Mouse (Mus musculus) stomach, postnatal 0 days (tissue): ENCODE data around the gene Noct. TPM values are rescaled to one million over a fixed set of nuclear protein-coding genes. Genes with fewer than 3 reads are reported as not detected.
A peak's percentile ranks its signal among the peaks of the same experiment; 100 is the strongest.

Experiments used
- ATAC-seq: fragments of 200-750 bp; cut with Nextera tagmentation; 2 replicates; pipeline ENCODE4 v1.8.0; 2017; ENCODE audit not compliant: low FRiP score, low TSS enrichment
- DNase-seq: peaks from one replicate; pipeline ENCODE4 v3.0.0-alpha.2; 2016; ENCODE audit warnings: low spot score
- H3K27ac ChIP-seq: fragments of 300-500 bp; sonication (generic); replicated peaks from 2 replicates; pipeline ENCODE4 v1.5.1; 2014; ENCODE audit warnings: mild to moderate bottlenecking, control low read depth
- H3K27me3 ChIP-seq: fragments of 300-500 bp; sonication (generic); 2 replicates; pipeline ENCODE4 v1.6.1; 2014; ENCODE audit warnings: low read length; ENCODE audit not compliant: control insufficient read depth, insufficient read depth
- H3K36me3 ChIP-seq: fragments of 300-500 bp; sonication (generic); 2 replicates; pipeline ENCODE4 v1.6.1; 2014; ENCODE audit warnings: low read length, mixed read lengths; ENCODE audit not compliant: control insufficient read depth, insufficient read depth
- H3K4me1 ChIP-seq: fragments of 300-500 bp; sonication (generic); replicated peaks from 2 replicates; pipeline ENCODE4 v1.6.1; 2014; ENCODE audit warnings: antibody characterized with exemption; ENCODE audit not compliant: control insufficient read depth, insufficient read depth
- H3K4me2 ChIP-seq: fragments of 300-500 bp; sonication (generic); replicated peaks from 2 replicates; pipeline ENCODE4 v1.6.1; 2014; ENCODE audit warnings: low read depth, mild to moderate bottlenecking, control low read depth, moderate library complexity
- H3K4me3 ChIP-seq: fragments of 300-500 bp; sonication (generic); 2 replicates; pipeline ENCODE4 v1.5.1; 2014; ENCODE audit warnings: low read depth, low read length, control low read depth
- H3K9ac ChIP-seq: fragments of 300-500 bp; sonication (generic); 2 replicates; pipeline ENCODE4 v1.6.1; 2014; ENCODE audit warnings: mild to moderate bottlenecking, low read length, control low read depth, mixed read lengths
- H3K9me3 ChIP-seq: fragments of 300-500 bp; sonication (generic); 2 replicates; pipeline ENCODE4 v1.6.1; 2016; ENCODE audit warnings: low read length; ENCODE audit not compliant: control insufficient read depth
- CTCF ChIP-seq: IDR thresholded peaks from 2 replicates; pipeline ENCODE4 v1.5.1; 2016; ENCODE audit warnings: antibody characterized with exemption, low read depth, mild to moderate bottlenecking, moderate library complexity
- EP300 ChIP-seq: optimal IDR thresholded peaks from 2 replicates; pipeline ENCODE3; 2016; ENCODE audit warnings: antibody characterized with exemption
- WGBS: fragments of 180-500 bp; shearing (Covaris S2); extraction: QIAGEN DNeasy Blood & Tissue Kit; methylation state at CpG from one replicate; pipeline ENCODE4 v1.1.7; 2014; 5-methylcytosine and 5-hydroxymethylcytosine counted together
- polyA plus RNA-seq: library from polyadenylated mRNA; unstranded; fragments of >200 nt; fragmentation: Nextera tagmentation; extraction: Ambion mirVana; gene quantifications from 2 replicates; pipeline ENCODE4 v1.2.1, GENCODE M21; 2015

The Noct gene
- polyA plus RNA-seq, 1 experiment from 2014 or later, result 7.5 TPM

DNA sequence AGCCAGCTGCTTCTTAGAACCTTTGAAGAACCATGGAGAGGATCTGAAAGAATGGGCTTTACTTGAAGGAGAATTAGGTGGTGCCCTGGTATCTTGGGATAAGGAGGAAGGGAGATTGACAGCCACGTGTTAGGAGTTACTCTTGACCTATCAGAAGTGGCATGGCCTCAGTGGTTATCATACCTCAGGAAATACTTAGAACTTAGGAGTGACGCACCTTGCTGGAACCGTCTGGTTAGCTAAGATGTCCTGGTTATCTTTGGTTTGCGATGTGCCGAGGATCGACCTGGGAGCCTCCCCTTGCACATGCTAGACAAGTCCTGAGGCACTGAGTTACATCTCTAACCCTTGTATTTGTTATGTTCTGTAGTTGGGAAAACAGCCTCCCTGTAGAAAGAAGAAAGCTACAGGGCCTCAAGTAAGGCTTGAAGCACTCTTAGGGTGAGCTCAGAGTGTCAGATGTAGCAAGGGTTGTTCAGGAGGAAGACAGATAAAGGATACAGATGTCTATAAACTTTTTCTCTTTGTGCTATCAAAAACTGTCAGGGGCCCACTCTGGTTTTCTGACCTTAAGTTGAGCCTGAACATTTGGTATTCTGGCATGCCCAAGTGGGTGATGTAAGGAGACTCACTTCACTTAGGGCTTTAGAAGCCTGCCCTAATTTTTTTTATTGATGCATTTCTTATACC lies 6.0 kb downstream of the Noct start:
- Histone ChIP-seq H3K9ac (no peak overlapping the region), H3K27me3 (no peaks in the 10 kb centered on the region), H3K4me1 (0 out of 2 replicates have a peak, but pooled peaks cover 2% of the 10 kb centered on the region), H3K27ac (0 out of 2 replicates have a peak overlapping the region, but pooled peaks have one; percentile 8), H3K36me3 (no peaks in the 10 kb centered on the region), H3K9me3 (no peaks in the 10 kb centered on the region), H3K4me3 (no peak overlapping the region), H3K4me2 (no peak overlapping the region)
- ATAC-seq, result no peak
- DNase-seq, result no peak
- TF ChIP-seq CTCF, result no peak
- no peak for TF ChIP-seq EP300
- WGBS, result 86% methylated on average over 6 of the region's 6 CpGs

DNA sequence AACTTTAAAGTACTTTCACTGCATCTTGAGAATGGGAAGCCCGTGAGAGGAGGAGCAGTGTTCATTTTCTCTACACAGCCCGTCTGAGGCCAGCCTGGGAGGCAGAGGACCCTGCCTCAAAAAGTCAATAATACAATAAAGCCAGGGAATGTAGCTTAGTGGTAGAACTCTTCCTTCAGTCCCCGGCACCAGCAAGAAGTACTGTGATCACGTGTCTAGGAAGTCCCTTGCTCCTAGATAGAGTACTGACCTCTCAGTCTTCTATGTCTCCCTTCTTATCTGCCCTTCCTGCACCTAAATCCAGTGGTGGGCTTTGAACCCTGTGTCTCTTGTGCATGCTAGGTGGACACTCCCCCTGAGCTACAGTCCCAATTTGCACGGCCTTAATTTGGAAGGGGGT lies 6.6 kb downstream of the Noct start:
- DNase-seq, result no peak
- Histone ChIP-seq H3K36me3 (no peaks in the 10 kb centered on the region), H3K4me2 (no peak overlapping the region), H3K27me3 (no peaks in the 10 kb centered on the region), H3K9me3 (no peaks in the 10 kb centered on the region), H3K27ac (peak overlapping the region; percentile 67), H3K4me1 (0 out of 2 replicates have a peak, but pooled peaks cover 2% of the 10 kb centered on the region), H3K9ac (no peak overlapping the region), H3K4me3 (no peak overlapping the region)
- 63% methylated on average over 5 of the region's 5 CpGs for WGBS
- no peak for ATAC-seq
- no peak for TF ChIP-seq EP300
- TF ChIP-seq CTCF, result no peak

- Histone ChIP-seq H3K4me2 (no peak overlapping the region), H3K4me1 (0 out of 2 replicates have a peak, but pooled peaks cover 2% of the 10 kb centered on the region), H3K27ac (peak overlapping the region; percentile 67), H3K4me3 (no peak overlapping the region), H3K27me3 (no peaks in the 10 kb centered on the region), H3K9ac (no peak overlapping the region), H3K36me3 (no peaks in the 10 kb centered on the region), H3K9me3 (no peaks in the 10 kb centered on the region)
- peak; percentile 55 for DNase-seq
- TF ChIP-seq CTCF (no peak), EP300 (no peak)
- WGBS, result 34% methylated on average over 3 of the region's 3 CpGs
- ATAC-seq, result peak; percentile 60; the same call in 1 of the 2 replicates
These were observed 7.3 kb downstream of the Noct start for GRCm38 (mm10) chr3:51231499-51231898.

GRCm38 (mm10) chr3:51232205-51232910 lies 8.1 kb downstream of the Noct start:
- TF ChIP-seq CTCF (no peak), EP300 (no peak)
- Histone ChIP-seq H3K4me2 (no peak overlapping the region), H3K9me3 (no peaks in the 10 kb centered on the region), H3K9ac (no peak overlapping the region), H3K27ac (peak overlapping the region; percentile 24; the same call in 1 of the 2 replicates), H3K27me3 (no peaks in the 10 kb centered on the region), H3K4me3 (no peak overlapping the region), H3K36me3 (no peaks in the 10 kb centered on the region), H3K4me1 (0 out of 2 replicates have a peak, but pooled peaks cover 2% of the 10 kb centered on the region)
- no peak for ATAC-seq
- 74% methylated on average over 3 of the region's 3 CpGs for WGBS
- no peak for DNase-seq

GRCm38 (mm10) chr3:51233474-51233873 lies 9.2 kb downstream of the Noct start:
- Histone ChIP-seq H3K4me2 (no peak overlapping the region), H3K9me3 (no peaks in the 10 kb centered on the region), H3K27me3 (no peaks in the 10 kb centered on the region), H3K9ac (no peak overlapping the region), H3K27ac (peak overlapping the region; percentile 63), H3K4me3 (no peak overlapping the region), H3K36me3 (no peaks in the 10 kb centered on the region), H3K4me1 (0 out of 2 replicates have a peak, but pooled peaks cover 2% of the 10 kb centered on the region)
- ATAC-seq (peak; percentile 82), DNase-seq (peak; percentile 83)
- no peak for TF ChIP-seq CTCF
- TF ChIP-seq EP300, result no peak
- WGBS, result 41% methylated on average over 5 of the region's 5 CpGs
